Mouse (Mus musculus) midbrain, postnatal 0 days (tissue): ENCODE results near the gene R3hdm2. TPM values are rescaled to one million over a fixed set of nuclear protein-coding genes. Genes with fewer than 3 reads are reported as not detected.

Experiments used
- ATAC-seq: fragments of 200-750 bp; cut with Nextera tagmentation; 2 replicates; pipeline ENCODE4 v1.8.0; 2017; ENCODE audit warnings: moderate number of reproducible peaks, mild to moderate bottlenecking, moderate TSS enrichment, moderate library complexity; ENCODE audit not compliant: low FRiP score
- DNase-seq: peaks from one replicate; pipeline ENCODE4 v3.0.0-alpha.2; 2015; ENCODE audit warnings: low spot score
- H3K27ac ChIP-seq: fragments of 300-500 bp; sonication (generic); 2 replicates; pipeline ENCODE4 v1.5.1; 2014; ENCODE audit warnings: low read depth, mild to moderate bottlenecking, low read length, mixed read lengths
- H3K27me3 ChIP-seq: fragments of 300-500 bp; sonication (generic); 2 replicates; pipeline ENCODE4 v1.6.1; 2014; ENCODE audit warnings: low read length, control low read depth, mixed read lengths; ENCODE audit not compliant: insufficient read depth
- H3K36me3 ChIP-seq: fragments of 300-500 bp; sonication (generic); 2 replicates; pipeline ENCODE4 v1.6.1; 2014; ENCODE audit warnings: low read length, control low read depth, mixed read lengths; ENCODE audit not compliant: insufficient read depth
- H3K4me1 ChIP-seq: fragments of 300-500 bp; sonication (generic); 2 replicates; pipeline ENCODE4 v1.6.1; 2014; ENCODE audit warnings: mild to moderate bottlenecking, control low read depth, antibody characterized with exemption, low read length, mixed read lengths; ENCODE audit not compliant: insufficient read depth
- H3K4me2 ChIP-seq: fragments of 300-500 bp; sonication (generic); 2 replicates; pipeline ENCODE4 v1.6.1; 2014; ENCODE audit warnings: low read depth, mild to moderate bottlenecking, low read length, mixed read lengths; ENCODE audit not compliant: poor library complexity, severe bottlenecking
- H3K4me3 ChIP-seq: fragments of 300-500 bp; sonication (generic); 2 replicates; pipeline ENCODE4 v1.5.1; 2014; ENCODE audit warnings: low read depth, mild to moderate bottlenecking, low read length, moderate library complexity
- H3K9ac ChIP-seq: fragments of 300-500 bp; sonication (generic); replicated peaks from 2 replicates; pipeline ENCODE4 v1.6.1; 2014; ENCODE audit warnings: mild to moderate bottlenecking, low read length, moderate library complexity, mixed read lengths; ENCODE audit not compliant: poor library complexity, severe bottlenecking
- H3K9me3 ChIP-seq: fragments of 300-500 bp; sonication (generic); 2 replicates; pipeline ENCODE4 v1.6.1; 2016; ENCODE audit warnings: low read length, control low read depth
- CTCF ChIP-seq: IDR thresholded peaks from 2 replicates; pipeline ENCODE4 v1.5.1; 2016; ENCODE audit warnings: antibody characterized with exemption, mild to moderate bottlenecking
- WGBS: fragments of 180-500 bp; shearing (Covaris S2); extraction: QIAGEN DNeasy Blood & Tissue Kit; methylation state at CpG from one replicate; pipeline ENCODE4 v1.1.7; 2014; 5-methylcytosine and 5-hydroxymethylcytosine counted together
- polyA plus RNA-seq: library from polyadenylated mRNA; unstranded; fragments of >200 nt; fragmentation: Nextera tagmentation; extraction: Ambion mirVana; gene quantifications from 2 replicates; pipeline ENCODE4 v1.2.1, GENCODE M21; 2015
- total RNA-seq: library from RNA; depleted of rRNA; stranded (reverse); fragments of >200 nt; gene quantifications from 2 replicates; pipeline ENCODE4 v1.2.3, GENCODE M21; 2014

R3hdm2 gene
- total and polyA plus RNA-seq, 2 experiments from 2014 or later, result 40.0 to 52.0 TPM

GRCm38 (mm10) chr10:127517941-127518340 lies 137.8 kb downstream of the R3hdm2 start:
- TF ChIP-seq CTCF, result no peak
- H3K9me3 ChIP-seq, result no peaks in the 10 kb centered on the region
- H3K36me3 ChIP-seq, result peaks cover 19% of the 10 kb centered on the region
- no peak overlapping the region for H3K9ac ChIP-seq
- peaks cover 11% of the 10 kb centered on the region; the same call in 1 of the 2 replicates for H3K4me1 ChIP-seq
- H3K27me3 ChIP-seq, result no peaks in the 10 kb centered on the region
- H3K27ac ChIP-seq, result no peak overlapping the region
- 94% methylated on average over 22 of the region's 22 CpGs for WGBS
- no peak for DNase-seq
- H3K4me3 ChIP-seq, result no peak overlapping the region
- no peak for ATAC-seq
- H3K4me2 ChIP-seq, result no peak overlapping the region

GRCm38 (mm10) chr10:127519041-127519701 lies 139.0 kb downstream of the R3hdm2 start:
- Histone ChIP-seq H3K9ac (no peak overlapping the region), H3K4me2 (no peak overlapping the region), H3K4me1 (0 out of 2 replicates have a peak, but pooled peaks cover 4% of the 10 kb centered on the region), H3K36me3 (peaks cover 19% of the 10 kb centered on the region), H3K9me3 (no peaks in the 10 kb centered on the region), H3K4me3 (no peak overlapping the region), H3K27me3 (no peaks in the 10 kb centered on the region), H3K27ac (no peak overlapping the region)
- DNase-seq (no peak), ATAC-seq (no peak)
- 97% methylated on average over 22 of the region's 26 CpGs for WGBS
- TF ChIP-seq CTCF, result no peak

GRCm38 (mm10) chr10:127519903-127520713 lies 140.0 kb downstream of the R3hdm2 start:
- TF ChIP-seq CTCF, result no peak
- DNase-seq (no peak), ATAC-seq (no peak)
- Histone ChIP-seq H3K4me2 (no peak overlapping the region), H3K27ac (no peak overlapping the region), H3K27me3 (peaks cover under 1% of the 10 kb centered on the region; the same call in 1 of the 2 replicates), H3K4me3 (no peak overlapping the region), H3K36me3 (peaks cover 19% of the 10 kb centered on the region), H3K4me1 (0 out of 2 replicates have a peak, but pooled peaks cover 4% of the 10 kb centered on the region), H3K9me3 (no peaks in the 10 kb centered on the region), H3K9ac (no peak overlapping the region)
- WGBS, result 93% methylated on average over 36 of the region's 37 CpGs

GRCm38 (mm10) chr10:127520714-127521357 lies 140.7 kb downstream of the R3hdm2 start:
- Histone ChIP-seq H3K36me3 (peaks cover 19% of the 10 kb centered on the region), H3K4me3 (no peak overlapping the region), H3K9ac (no peak overlapping the region), H3K27ac (no peak overlapping the region), H3K9me3 (no peaks in the 10 kb centered on the region), H3K4me2 (no peak overlapping the region), H3K27me3 (peaks cover 8% of the 10 kb centered on the region; the same call in 1 of the 2 replicates), H3K4me1 (0 out of 2 replicates have a peak, but pooled peaks cover 4% of the 10 kb centered on the region)
- TF ChIP-seq CTCF, result no peak
- DNase-seq (no peak), ATAC-seq (no peak)
- WGBS, result 85% methylated on average over 20 of the region's 20 CpGs

GRCm38 (mm10) chr10:127521611-127522080 lies 141.5 kb downstream of the R3hdm2 start:
- Histone ChIP-seq H3K4me2 (peak overlapping the region; percentile 88), H3K27me3 (peaks cover 8% of the 10 kb centered on the region; the same call in 1 of the 2 replicates), H3K9me3 (no peaks in the 10 kb centered on the region), H3K4me3 (peak overlapping the region; percentile 51), H3K9ac (peak overlapping the region; percentile 56), H3K27ac (no peak overlapping the region), H3K4me1 (peaks cover 5% of the 10 kb centered on the region; the same call in 1 of the 2 replicates), H3K36me3 (peaks cover 19% of the 10 kb centered on the region)
- no peak for ATAC-seq
- no peak for TF ChIP-seq CTCF
- no peak for DNase-seq
- 12% methylated on average over 12 of the region's 12 CpGs for WGBS
